Mouse (Mus musculus) E14TG2a.4 (cell line): ENCODE results near the gene Ankrd63.

Source experiments
- CTCF ChIP-seq: conservative IDR thresholded peaks from 2 replicates; pipeline ENCODE4 v1.5.1; 2014; ENCODE audit warnings: low read length
- POU5F1 ChIP-seq: IDR thresholded peaks from 2 replicates; pipeline ENCODE4 v1.6.1; 2014; ENCODE audit warnings: low read length, borderline replicate concordance

- TF ChIP-seq CTCF (no peak), POU5F1 (no peak)
Measured at GRCm38 (mm10) chr2:118659493-118659892, 44.3 kb downstream of the Ankrd63 start.
